Mouse (Mus musculus) v-Abl transformed pro-B cells (cell line): ENCODE data around the gene Celsr1.

Experiments
- in situ Hi-C, 2 experiments: fragments of 400-800 bp; cut with MboI; formaldehyde crosslinking; loops; one replicate each; pipeline ENCODE4 v1.15.1; 2025; ENCODE audit not compliant: unreplicated experiment in 2 of 2

Celsr1 gene

GRCm38 (mm10) chr15:85977086-85977485 is 56.5 kb downstream of the Celsr1 start:
- in situ Hi-C loops = loop anchor here in 1 of 2 experiments (10.0 kb wide), 1 partner anchor 48 kb away; no protein-coding TSS in a partner anchor

DNA sequence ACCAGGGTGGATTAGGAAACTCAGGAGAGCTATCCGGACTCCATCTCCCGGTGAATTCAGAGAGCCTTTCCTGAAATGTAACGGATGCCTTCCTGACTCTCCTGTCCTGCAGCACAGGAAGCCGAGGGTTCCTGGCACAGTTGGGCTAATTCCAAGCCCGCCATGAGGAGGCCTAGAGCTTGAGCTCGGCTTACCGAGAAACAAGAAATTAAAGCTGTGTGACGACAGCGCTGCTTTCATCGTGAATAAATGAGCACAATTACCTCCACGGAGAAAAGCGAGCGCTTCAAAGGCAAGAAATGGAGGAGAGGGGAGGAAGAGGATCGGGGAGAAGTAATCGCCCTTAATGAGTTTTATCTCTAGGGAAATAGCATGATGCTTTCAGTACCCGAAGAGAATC is 57.8 kb downstream of the Celsr1 start:
- in situ Hi-C loops = loop anchor here in 1 of 2 experiments (10.0 kb wide), 1 partner anchor 49 kb away; no protein-coding TSS in a partner anchor

DNA sequence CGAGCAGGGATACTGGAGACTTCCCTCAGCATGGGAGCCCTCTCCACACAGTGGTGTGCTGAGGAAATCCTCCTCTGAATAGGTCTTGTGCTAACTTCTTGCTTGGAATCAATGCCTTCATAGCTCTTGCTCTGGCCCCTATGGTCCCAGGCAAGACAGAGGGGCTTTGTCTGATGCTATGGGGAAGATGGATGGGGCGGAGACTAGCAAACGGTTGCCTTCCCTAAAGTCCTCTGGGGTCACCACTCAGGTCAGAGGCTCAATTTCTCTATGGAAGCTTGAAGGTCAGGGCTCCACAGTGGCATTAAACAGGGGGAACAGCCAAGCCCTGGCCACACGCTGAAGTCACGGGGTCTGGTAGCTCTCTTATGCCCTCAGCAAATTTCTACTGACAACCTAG is 62.0 kb downstream of the Celsr1 start:
- in situ Hi-C loops = loop anchor here in 1 of 2 experiments (10.0 kb wide), 1 partner anchor 53 kb away; no protein-coding TSS in a partner anchor

GRCm38 (mm10) chr15:85970441-85970840 is 63.1 kb downstream of the Celsr1 start:
- in situ Hi-C loops = loop anchor here in 1 of 2 experiments (10.0 kb wide), 1 partner anchor 54 kb away; no protein-coding TSS in a partner anchor

DNA sequence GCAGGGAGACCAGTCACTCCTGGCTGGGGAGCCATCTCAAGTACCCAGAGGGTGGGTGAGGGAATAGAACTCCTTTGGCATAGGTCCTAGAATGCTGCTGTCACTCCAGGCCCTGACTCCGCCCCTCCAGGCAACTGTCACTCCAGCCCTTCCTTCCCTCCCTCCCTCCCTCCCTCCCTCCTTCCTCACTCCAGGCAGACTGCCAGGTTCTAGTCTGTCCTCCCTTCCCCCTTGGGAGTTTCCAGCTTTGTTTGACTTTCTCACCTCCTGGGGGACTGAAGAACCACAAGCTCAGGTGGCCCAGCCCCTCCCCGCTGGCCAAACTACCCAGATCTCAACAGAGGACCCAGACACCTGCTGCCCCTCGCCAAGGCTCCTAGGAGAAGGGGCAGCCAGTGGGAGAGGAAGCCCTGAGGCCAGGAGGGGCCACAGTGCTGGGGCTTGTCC is 63.8 kb downstream of the Celsr1 start:
- in situ Hi-C loops = loop anchor here in 1 of 2 experiments (10.0 kb wide), 1 partner anchor 55 kb away; no protein-coding TSS in a partner anchor

DNA sequence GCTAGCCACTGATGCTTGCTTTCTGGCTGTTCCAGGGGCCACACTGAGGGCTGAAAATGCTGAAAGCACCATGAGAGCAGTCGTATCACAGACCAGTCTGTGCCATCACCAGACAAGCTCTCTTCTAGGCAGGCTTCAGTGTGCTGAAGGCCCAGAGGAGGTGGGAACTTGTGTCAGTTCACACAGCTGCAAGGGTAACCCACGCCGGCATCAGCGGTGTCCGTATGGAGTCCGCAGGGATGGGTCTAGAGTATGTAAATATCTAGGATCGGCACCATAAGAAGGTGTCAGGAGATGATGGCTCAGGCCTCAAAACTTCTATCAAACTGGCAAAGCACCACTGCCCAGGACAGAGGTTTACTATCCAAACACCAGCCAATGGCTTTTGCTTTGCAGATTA is 64.3 kb downstream of the Celsr1 start:
- in situ Hi-C loops = no loop called here

GRCm38 (mm10) chr15:85966032-85966431 is 67.5 kb downstream of the Celsr1 start:
- in situ Hi-C loops = no loop called here

DNA sequence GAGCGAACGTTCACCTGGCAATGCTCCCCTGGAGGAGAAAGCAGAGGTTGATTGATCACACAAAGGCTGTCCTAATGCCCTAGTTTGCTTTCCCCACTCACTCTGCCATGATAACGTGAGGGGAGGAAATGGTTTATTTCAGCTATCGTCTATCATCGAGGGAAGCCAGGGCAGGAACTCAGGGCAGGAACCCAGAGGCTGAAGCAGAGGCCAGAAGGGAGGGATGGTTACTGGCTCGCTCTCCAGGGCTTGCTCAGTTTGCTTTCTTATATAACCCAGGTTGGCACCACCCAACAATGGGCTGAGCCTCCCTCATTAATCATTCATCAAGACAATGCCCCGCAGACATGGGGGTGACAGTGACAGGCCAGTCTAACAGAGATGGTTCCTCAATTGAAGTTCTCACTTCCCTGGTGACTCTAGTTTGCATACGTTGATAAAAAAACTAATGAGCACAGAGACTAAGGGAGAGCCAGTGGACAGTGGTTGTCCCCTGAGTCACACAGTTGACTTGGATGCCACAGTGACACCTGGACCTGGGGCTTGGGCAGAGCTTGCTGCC is 70.2 kb downstream of the Celsr1 start:
- in situ Hi-C loops = no loop called here

GRCm38 (mm10) chr15:85962691-85963090 is 70.9 kb downstream of the Celsr1 start:
- in situ Hi-C loops = no loop called here

- in situ Hi-C loops = no loop called here
These were observed 71.9 kb downstream of the Celsr1 start for GRCm38 (mm10) chr15:85961651-85962050.

DNA sequence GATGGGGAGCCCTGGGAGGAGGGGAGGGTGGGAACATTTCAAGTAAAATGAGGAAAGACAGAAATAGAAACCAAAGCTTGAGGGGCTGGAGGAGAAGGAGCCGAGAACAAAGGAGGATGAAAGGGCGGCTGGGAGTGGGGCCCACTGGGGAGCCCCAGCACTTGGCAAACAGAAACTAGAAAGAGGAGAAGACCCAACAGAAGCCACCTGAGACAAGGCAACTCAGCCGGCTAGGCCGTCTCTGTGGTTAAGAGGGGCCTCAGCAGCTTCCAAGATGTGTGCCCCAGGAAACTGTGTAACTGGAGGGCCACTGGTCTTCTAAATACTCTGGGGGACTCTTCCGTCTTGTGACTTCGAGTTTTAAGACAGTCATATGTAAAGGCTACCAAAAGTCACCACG is 72.4 kb downstream of the Celsr1 start:
- in situ Hi-C loops = no loop called here

DNA sequence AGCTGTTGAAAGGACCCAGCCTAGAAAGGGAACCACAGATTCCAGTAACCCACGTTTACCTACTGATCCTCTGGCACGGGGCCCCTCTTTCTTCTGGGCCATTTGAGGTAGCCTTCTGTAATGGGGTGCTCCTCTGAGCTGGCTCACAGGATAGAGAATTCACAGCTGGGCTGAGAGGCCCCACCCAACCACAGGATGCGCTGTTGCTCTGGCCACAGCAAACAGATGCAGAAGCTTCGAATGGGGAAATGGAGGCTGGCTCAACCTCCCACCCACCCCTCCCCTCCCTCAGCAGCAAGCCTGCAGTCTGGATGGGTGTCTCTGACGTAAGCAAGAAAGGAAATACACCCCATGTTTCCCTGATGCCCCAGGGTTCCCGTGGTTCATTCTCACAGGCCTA is 77.4 kb downstream of the Celsr1 start:
- in situ Hi-C loops = no loop called here

DNA sequence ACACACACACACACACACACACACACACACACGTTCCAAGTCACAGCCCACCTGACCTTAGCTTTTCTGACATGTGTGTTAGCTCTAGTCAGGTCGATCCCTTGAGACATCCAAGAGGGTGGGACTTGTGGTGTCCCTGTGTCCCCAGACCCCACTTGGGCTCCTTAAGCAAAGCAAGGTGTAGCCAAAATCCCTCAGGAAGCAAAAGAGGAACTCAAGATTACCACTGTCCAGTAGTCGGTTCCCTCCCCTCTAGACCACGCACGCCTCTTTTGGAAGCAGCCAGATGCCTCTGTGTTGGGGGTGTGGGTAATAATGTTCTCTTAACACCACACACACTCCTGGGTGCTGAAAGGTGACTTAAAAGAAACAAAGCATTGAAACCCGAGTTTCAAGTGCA is 80.1 kb downstream of the Celsr1 start:
- in situ Hi-C loops = no loop called here

GRCm38 (mm10) chr15:85949421-85950164 is 84.0 kb downstream of the Celsr1 start:
- in situ Hi-C loops = no loop called here

GRCm38 (mm10) chr15:85947967-85948366 is 85.6 kb downstream of the Celsr1 start:
- in situ Hi-C loops = no loop called here

GRCm38 (mm10) chr15:85947541-85947940 is 86.0 kb downstream of the Celsr1 start:
- in situ Hi-C loops = no loop called here

DNA sequence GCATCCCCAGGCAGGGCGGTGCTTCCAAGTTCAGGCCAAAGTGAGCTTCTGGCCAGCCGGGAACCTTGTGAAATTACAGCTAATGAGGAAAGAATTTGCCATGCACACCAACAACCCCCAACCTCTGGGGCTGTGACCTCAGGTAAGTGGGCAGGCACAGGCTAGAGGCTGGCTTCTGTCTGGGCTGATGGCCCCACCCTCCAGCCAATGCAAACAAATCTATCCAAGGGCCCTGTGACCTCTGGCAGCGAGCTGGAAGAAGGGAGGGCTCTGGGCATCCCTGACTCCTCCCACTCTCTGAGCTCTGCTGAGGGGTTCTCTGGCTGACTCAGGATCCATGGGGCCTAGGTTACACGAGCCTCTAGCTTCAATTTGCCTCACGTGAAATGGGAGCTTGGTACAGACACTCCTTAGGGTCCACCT is 97.9 kb downstream of the Celsr1 start:
- in situ Hi-C loops = no loop called here

- in situ Hi-C loops = no loop called here
These were observed 105.4 kb downstream of the Celsr1 start for GRCm38 (mm10) chr15:85928161-85928560.

DNA sequence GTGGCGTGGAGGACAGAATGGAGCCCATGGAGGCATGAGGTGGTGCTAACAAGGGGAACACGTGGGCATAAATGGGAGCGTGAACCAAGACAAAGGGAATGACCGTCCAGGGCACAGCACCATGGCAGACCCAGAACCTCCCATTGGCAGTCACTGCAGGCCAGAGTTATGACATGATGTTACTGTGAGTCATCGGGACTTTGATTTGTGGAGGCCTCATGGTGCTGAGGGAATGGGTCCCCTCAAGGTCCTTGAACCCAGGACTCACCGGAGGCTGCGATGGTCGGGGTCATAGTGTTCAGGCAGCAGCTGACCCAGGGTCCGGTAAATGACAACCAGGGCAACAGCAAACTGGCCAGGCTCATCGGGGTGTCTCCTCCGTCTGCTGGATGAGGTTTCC is 111.7 kb downstream of the Celsr1 start:
- in situ Hi-C loops = no loop called here

GRCm38 (mm10) chr15:85919892-85920248 is 113.7 kb downstream of the Celsr1 start:
- in situ Hi-C loops = loop anchor here (10.0 kb wide), 1 partner anchor 285 kb away; no protein-coding TSS in a partner anchor

- in situ Hi-C loops = loop anchor here (10.0 kb wide), 1 partner anchor 285 kb away; no protein-coding TSS in a partner anchor
These were observed 114.2 kb downstream of the Celsr1 start for GRCm38 (mm10) chr15:85919191-85919891.
